Mouse (Mus musculus) kidney, embryonic 16.5 days (tissue): Measurements from ENCODE around the gene Nolc1. TPM values are rescaled to one million over a fixed set of nuclear protein-coding genes. Genes with fewer than 3 reads are reported as not detected.
A peak's percentile ranks its signal among the peaks of the same experiment; 100 is the strongest.
"Not testable (repeated sequence)": the region's sequence is repeated elsewhere in the genome, so short reads cannot be mapped to it uniquely, and the experiment has no call there.

Source experiments
- ATAC-seq: fragments of 200-750 bp; cut with Nextera tagmentation; 2 replicates; pipeline ENCODE4 v1.8.0; 2017; ENCODE audit warnings: moderate TSS enrichment; ENCODE audit not compliant: low FRiP score, low TSS enrichment
- H3K27ac ChIP-seq: fragments of 300-500 bp; sonication (generic); 2 replicates; pipeline ENCODE4 v1.5.1; 2014; ENCODE audit warnings: low read length
- H3K27me3 ChIP-seq: fragments of 300-500 bp; sonication (generic); 2 replicates; pipeline ENCODE4 v1.6.1; 2014; ENCODE audit warnings: low read length, control low read depth, mixed read lengths; ENCODE audit not compliant: insufficient read depth
- H3K36me3 ChIP-seq: fragments of 300-500 bp; sonication (generic); 2 replicates; pipeline ENCODE4 v1.6.1; 2014; ENCODE audit warnings: low read length, control low read depth, mixed read lengths; ENCODE audit not compliant: insufficient read depth
- H3K4me1 ChIP-seq: fragments of 300-500 bp; sonication (generic); 2 replicates; pipeline ENCODE4 v1.6.1; 2014; ENCODE audit warnings: low read length, control low read depth, mixed read lengths; ENCODE audit not compliant: insufficient read depth
- H3K4me2 ChIP-seq: fragments of 300-500 bp; sonication (generic); replicated peaks from 2 replicates; pipeline ENCODE4 v1.6.1; 2014; ENCODE audit warnings: low read depth, low read length
- H3K4me3 ChIP-seq: fragments of 300-500 bp; sonication (generic); 2 replicates; pipeline ENCODE4 v1.5.1; 2014; ENCODE audit warnings: mild to moderate bottlenecking, low read length
- H3K9ac ChIP-seq: fragments of 300-500 bp; sonication (generic); replicated peaks from 2 replicates; pipeline ENCODE4 v1.6.1; 2014; ENCODE audit warnings: low read length
- H3K9me3 ChIP-seq: fragments of 300-500 bp; sonication (generic); 2 replicates; pipeline ENCODE4 v1.6.1; 2016; ENCODE audit warnings: low read length, control low read depth
- WGBS: fragments of 180-500 bp; shearing (Covaris S2); extraction: QIAGEN DNeasy Blood & Tissue Kit; methylation state at CpG from one replicate; pipeline ENCODE4 v1.1.7; 2014; 5-methylcytosine and 5-hydroxymethylcytosine counted together
- polyA plus RNA-seq: library from polyadenylated mRNA; unstranded; fragments of >200 nt; fragmentation: Nextera tagmentation; extraction: Ambion mirVana; gene quantifications from 2 replicates; pipeline ENCODE4 v1.2.1, GENCODE M21; 2015

Gene Nolc1
- polyA plus RNA-seq, 1 experiment from 2014 or later: 85.7 TPM

GRCm38 (mm10) chr19:46110214-46110613 is 34.6 kb downstream of the Nolc1 start:
- Histone ChIP-seq H3K9me3 (no peaks in the 10 kb centered on the region), H3K4me1 (no peaks in the 10 kb centered on the region), H3K9ac (no peak overlapping the region), H3K4me3 (no peak overlapping the region), H3K36me3 (no peaks in the 10 kb centered on the region), H3K27me3 (no peaks in the 10 kb centered on the region), H3K27ac (no peak overlapping the region), H3K4me2 (no peak overlapping the region)
- 86% methylated on average over 2 of the region's 2 CpGs for WGBS
- ATAC-seq: no peak

DNA sequence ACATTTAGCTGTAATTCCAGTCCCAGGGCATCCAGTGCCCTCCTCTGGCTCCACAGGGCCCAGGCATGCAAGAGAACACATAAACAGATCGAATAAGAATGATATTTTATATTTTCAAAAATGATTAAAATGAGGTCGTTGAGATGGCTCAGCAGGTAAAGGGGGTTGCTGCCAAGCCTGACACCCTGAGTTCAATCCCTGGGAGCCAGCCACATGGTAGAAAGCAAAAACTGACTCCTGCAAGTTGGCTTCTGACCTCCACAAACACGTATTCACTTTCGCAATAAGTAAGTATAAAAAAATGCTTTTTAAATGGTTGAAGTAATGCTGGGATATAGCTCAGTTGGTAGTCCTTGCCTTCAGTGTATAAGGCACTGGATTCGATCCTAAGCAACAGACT is 35.1 kb downstream of the Nolc1 start:
- no peak overlapping the region for H3K4me3 ChIP-seq
- WGBS: 82% methylated on average over 5 of the region's 5 CpGs
- no peak overlapping the region for H3K9ac ChIP-seq
- no peaks in the 10 kb centered on the region for H3K36me3 ChIP-seq
- no peak overlapping the region for H3K4me2 ChIP-seq
- ATAC-seq: no peak
- H3K4me1 ChIP-seq: no peaks in the 10 kb centered on the region
- H3K27me3 ChIP-seq: no peaks in the 10 kb centered on the region
- H3K9me3 ChIP-seq: no peaks in the 10 kb centered on the region
- no peak overlapping the region for H3K27ac ChIP-seq

DNA sequence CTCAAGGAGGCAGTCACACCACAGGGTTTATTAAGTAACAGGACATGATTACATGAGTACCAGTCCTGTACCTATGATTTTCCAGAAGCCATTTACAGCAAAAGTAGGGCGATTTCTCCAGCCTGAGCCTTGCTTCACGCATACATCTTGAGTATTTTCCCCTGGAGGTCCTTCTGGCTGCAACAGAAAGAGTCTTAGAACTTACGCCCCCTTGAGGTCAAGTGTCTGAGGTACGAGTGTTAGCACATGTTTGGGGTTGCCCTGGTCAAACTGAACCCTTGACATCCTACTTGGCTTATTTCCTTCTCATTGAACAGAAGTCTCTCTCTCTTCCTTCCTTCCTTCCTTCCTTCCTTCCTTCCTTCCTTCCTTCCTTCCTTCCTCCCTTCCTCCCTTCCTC is 39.0 kb downstream of the Nolc1 start:
- WGBS: 57% methylated on average over 4 of the region's 4 CpGs
- no peak overlapping the region for H3K9ac ChIP-seq
- no peaks in the 10 kb centered on the region for H3K27me3 ChIP-seq
- no peak for ATAC-seq
- no peaks in the 10 kb centered on the region for H3K4me1 ChIP-seq
- H3K4me3 ChIP-seq: no peak overlapping the region
- no peak overlapping the region for H3K27ac ChIP-seq
- H3K4me2 ChIP-seq: no peak overlapping the region
- no peaks in the 10 kb centered on the region for H3K36me3 ChIP-seq
- H3K9me3 ChIP-seq: no peaks in the 10 kb centered on the region

GRCm38 (mm10) chr19:46119458-46119857 is 43.8 kb downstream of the Nolc1 start:
- ATAC-seq: no peak
- Histone ChIP-seq H3K27me3 (no peaks in the 10 kb centered on the region), H3K36me3 (no peaks in the 10 kb centered on the region), H3K4me2 (no peak overlapping the region), H3K4me1 (no peaks in the 10 kb centered on the region), H3K9me3 (no peaks in the 10 kb centered on the region), H3K27ac (no peak overlapping the region), H3K4me3 (no peak overlapping the region), H3K9ac (no peak overlapping the region)
- 87% methylated on average over 3 of the region's 3 CpGs for WGBS

- no peaks in the 10 kb centered on the region for H3K27me3 ChIP-seq
- no peak overlapping the region for H3K4me3 ChIP-seq
- no peaks in the 10 kb centered on the region for H3K4me1 ChIP-seq
- no peak overlapping the region for H3K27ac ChIP-seq
- H3K36me3 ChIP-seq: no peaks in the 10 kb centered on the region
- H3K9me3 ChIP-seq: no peaks in the 10 kb centered on the region
- no peak overlapping the region for H3K4me2 ChIP-seq
- no peak overlapping the region for H3K9ac ChIP-seq
- no peak for ATAC-seq
- 76% methylated on average over 6 of the region's 6 CpGs for WGBS
Measured at GRCm38 (mm10) chr19:46120872-46121271, 45.2 kb downstream of the Nolc1 start.

GRCm38 (mm10) chr19:46123876-46124275 is 48.2 kb downstream of the Nolc1 start:
- Histone ChIP-seq H3K4me2 (no peak overlapping the region), H3K36me3 (no peaks in the 10 kb centered on the region), H3K27ac (no peak overlapping the region), H3K4me3 (no peak overlapping the region), H3K9me3 (no peaks in the 10 kb centered on the region), H3K9ac (no peak overlapping the region), H3K4me1 (no peaks in the 10 kb centered on the region), H3K27me3 (peaks cover 7% of the 10 kb centered on the region)
- WGBS: 86% methylated on average over 3 of the region's 3 CpGs
- no peak for ATAC-seq

DNA sequence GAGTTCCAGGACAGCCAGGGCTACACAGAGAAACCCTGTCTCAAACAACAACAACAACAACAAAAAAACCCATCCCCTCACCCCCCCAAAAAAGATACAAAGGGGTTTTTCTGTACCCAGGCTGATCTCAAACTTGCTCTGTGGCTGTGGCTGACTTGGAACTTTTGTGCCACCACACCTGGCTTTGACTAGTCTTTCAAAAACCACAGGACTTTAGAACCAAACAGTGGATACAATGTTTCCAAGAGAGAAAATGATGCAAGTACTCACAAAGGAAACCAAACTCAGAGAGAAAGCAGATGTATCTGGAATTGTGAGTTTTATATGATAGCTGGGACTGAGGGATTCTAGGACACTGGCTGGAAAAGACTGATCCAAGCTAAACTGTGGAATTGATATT is 49.0 kb downstream of the Nolc1 start:
- Histone ChIP-seq H3K27me3 (peaks cover 7% of the 10 kb centered on the region), H3K27ac (no peak overlapping the region), H3K4me1 (no peaks in the 10 kb centered on the region), H3K4me3 (no peak overlapping the region), H3K9ac (no peak overlapping the region), H3K4me2 (no peak overlapping the region), H3K9me3 (no peaks in the 10 kb centered on the region), H3K36me3 (no peaks in the 10 kb centered on the region)
- no peak for ATAC-seq

GRCm38 (mm10) chr19:46126301-46126700 is 50.6 kb downstream of the Nolc1 start:
- ATAC-seq: no peak
- Histone ChIP-seq H3K27me3 (peaks cover 20% of the 10 kb centered on the region), H3K9me3 (no peaks in the 10 kb centered on the region), H3K4me1 (no peaks in the 10 kb centered on the region), H3K9ac (no peak overlapping the region), H3K36me3 (no peaks in the 10 kb centered on the region), H3K27ac (no peak overlapping the region), H3K4me2 (no peak overlapping the region), H3K4me3 (no peak overlapping the region)
- 84% methylated on average over 4 of the region's 4 CpGs for WGBS

- not testable (repeated sequence) for ATAC-seq
- peaks cover 53% of the 10 kb centered on the region for H3K27me3 ChIP-seq
Measured at GRCm38 (mm10) chr19:46129737-46130136, 54.1 kb downstream of the Nolc1 start.

GRCm38 (mm10) chr19:46131283-46131682 is 55.6 kb downstream of the Nolc1 start:
- H3K4me2 ChIP-seq: peak overlapping the region; percentile 54
- no peak overlapping the region for H3K9ac ChIP-seq
- H3K27me3 ChIP-seq: peaks cover 64% of the 10 kb centered on the region
- 8% methylated on average over 8 of the region's 8 CpGs for WGBS
- H3K4me3 ChIP-seq: peak overlapping the region; percentile 33
- peaks cover 17% of the 10 kb centered on the region for H3K4me1 ChIP-seq
- no peak for ATAC-seq
- no peak overlapping the region for H3K27ac ChIP-seq
- no peaks in the 10 kb centered on the region for H3K9me3 ChIP-seq
- H3K36me3 ChIP-seq: no peaks in the 10 kb centered on the region

More at GRCm38 (mm10) chr19:46129737-46130136, 54.1 kb downstream of the Nolc1 start:
- H3K4me2 ChIP-seq, H3K36me3 ChIP-seq, H3K4me1 ChIP-seq, H3K27ac ChIP-seq, H3K9me3 ChIP-seq, H3K9ac ChIP-seq, H3K4me3 ChIP-seq: not testable (repeated sequence)
- 73% methylated on average over 6 of the region's 6 CpGs for WGBS
